Mouse (Mus musculus) neutrophil, adult 83 days (primary cell): Measurements from ENCODE around the gene Plg. TPM values are rescaled to one million over a fixed set of nuclear protein-coding genes. Genes with fewer than 3 reads are reported as not detected.

ENCODE experiments used
- total RNA-seq, 2 experiments: library from RNA; stranded (reverse); gene quantifications; one replicate each; pipeline ENCODE4 v1.2.4; 2023

The Plg gene
- not detected for total RNA-seq

GRCm38 (mm10) chr17:12377981-12378705 is at the start of gene Plg:
Gene Plg (plus strand): TSS chr17:12378608.

Other genes starting within 250 kb of the Plg start
- gene Map3k4, start 59.8 kb upstream of the Plg start, total RNA-seq = 10 to 100 TPM; 21.0 to 21.8 TPM
- under 1 TPM; 0.60 to 0.77 TPM for gene Slc22a3, start 129.1 kb downstream of the Plg start, total RNA-seq
- not detected for gene Slc22a2, start 205.5 kb downstream of the Plg start, total RNA-seq